Comparison of ENCODE assay signal across 20 mouse cellular contexts in genomic region chr16:4045524-4045923, GRCm38 (mm10). TPM values are rescaled to one million over a fixed set of nuclear protein-coding genes. Genes with fewer than 3 reads are reported as not detected.
A peak's percentile ranks its signal among the peaks of the same experiment; 100 is the strongest.
DNase-seq lines count a peak whose midpoint lies in the region; ATAC-seq and TF ChIP-seq lines count a peak whose summit lies in the region.
"Had no signal": no experiment of that assay in that cellular context is flagged by ENCODE, and none has a peak within 500 bp of the region (broad histone marks: within the 10 kb centered on the region; RNA-seq: fewer than 3 reads in every experiment).

No protein-coding gene starts in this region.

- DNase-seq in layer of hippocampus, adult 11-12 months (ENCODE audit: low spot score), result peak; percentile 14
- DNase-seq in layer of hippocampus, postnatal 25 days (ENCODE audit: extremely low spot score in 1 of 2, low spot score in 1 of 2), result no peak
- DNase-seq in 416B (ENCODE audit: low read depth) (peak; percentile 30), Patski (ENCODE audit: low read depth, low spot score) (no peak)
- no peak for DNase-seq in B cell, adult 2 months
- DNase-seq in ovary, postnatal 10 days (ENCODE audit: low spot score), result no peak
- DNase-seq: adrenal gland, postnatal 36 days; cerebellum, adult 8-10 months; gastrocnemius, postnatal 25 days; right cerebral cortex, postnatal 25 days; thymus, adult 18-20 months; thymus, postnatal 4 days had no signal

- peak; percentile 55 for TF ChIP-seq CTCF in intestine, postnatal 0 days (IDR thresholded peaks at IDR 0.05; ENCODE audit: low read depth)
- TF ChIP-seq CTCF in Patski (IDR thresholded peaks at IDR 0.05), result no peak

- H3K27me3 ChIP-seq in intestine, postnatal 0 days (replicated peaks; ENCODE audit: control insufficient read depth, insufficient read depth, low read length), result no peaks in the 10 kb centered on the region
- H3K27me3 ChIP-seq in intestine, embryonic 15.5 days (replicated peaks), result no peaks in the 10 kb centered on the region
- H3K27me3 ChIP-seq in Patski, result no peaks in the 10 kb centered on the region
- H3K27me3 ChIP-seq: limb, embryonic 13.5 days had no signal

- H3K27ac ChIP-seq in intestine, postnatal 0 days (ENCODE audit: low read depth, low read length), result no peak overlapping the region
- H3K27ac ChIP-seq in intestine, embryonic 15.5 days, result no peak overlapping the region
- H3K27ac ChIP-seq: limb, embryonic 13.5 days; liver, embryonic 14.5 days had no signal

- H3K4me3 ChIP-seq in intestine, postnatal 0 days (ENCODE audit: low read depth, low read length), result no peak overlapping the region
- no peak overlapping the region for H3K4me3 ChIP-seq in intestine, embryonic 15.5 days (replicated peaks)
- H3K4me3 ChIP-seq: limb, embryonic 13.5 days had no signal

- no peak for ATAC-seq in intestine, postnatal 0 days
- ATAC-seq in intestine, embryonic 15.5 days, result no peak
- ATAC-seq in Patski, result peak; percentile 72
- ATAC-seq: CD4-positive, CD25-positive, alpha-beta regulatory T cell, adult 4 months; inflammation-experienced regulatory T-cells, adult 6 months; midbrain, embryonic 16.5 days had no signal

- H3K36me3 ChIP-seq in intestine, postnatal 0 days (ENCODE audit: control insufficient read depth, insufficient read depth), result peaks cover 69% of the 10 kb centered on the region
- H3K36me3 ChIP-seq in intestine, embryonic 15.5 days, result peaks cover 23% of the 10 kb centered on the region

- H3K9me3 ChIP-seq in intestine, postnatal 0 days (ENCODE audit: control insufficient read depth), result no peaks in the 10 kb centered on the region
- no peaks in the 10 kb centered on the region for H3K9me3 ChIP-seq in intestine, embryonic 15.5 days
- H3K9me3 ChIP-seq: limb, embryonic 13.5 days had no signal

- CTCF ChIA-PET in Patski (lab: Charles Lee), result interaction anchor here (0.7 to 1.5 kb wide), 3 partner anchors 10 to 45 kb away, joined by 3 read pairs; no protein-coding TSS in a partner anchor

- POLR2A ChIA-PET in Patski (lab: Charles Lee), result interaction anchor here (1.0 kb wide), 1 partner anchor 42 kb away, joined by 3 read pairs; the partner anchor contains the start of gene Slx4

- no peak overlapping the region for H3K4me2 ChIP-seq in intestine, postnatal 0 days (replicated peaks; ENCODE audit: low read depth)
- no peak overlapping the region for H3K4me2 ChIP-seq in intestine, embryonic 15.5 days (replicated peaks)
- H3K4me2 ChIP-seq: limb, embryonic 13.5 days had no signal

- in situ Hi-C loops in Patski (cut with MboI; ENCODE audit: low pct_unique_long_range_greater_than_20kb), result no loop called here

- H3K9ac ChIP-seq in intestine, postnatal 0 days (ENCODE audit: low read depth, low read length), result no peak overlapping the region
- no peak overlapping the region for H3K9ac ChIP-seq in intestine, embryonic 15.5 days
- H3K9ac ChIP-seq: limb, embryonic 13.5 days; liver, embryonic 14.5 days had no signal

- WGBS in intestine, postnatal 0 days, result 88% methylated on average over 4 of the region's 4 CpGs
- WGBS in intestine, embryonic 15.5 days, result 86% methylated on average over 4 of the region's 4 CpGs

- no peaks in the 10 kb centered on the region for H3K4me1 ChIP-seq in intestine, postnatal 0 days (replicated peaks; ENCODE audit: control insufficient read depth, insufficient read depth, low read length)
- H3K4me1 ChIP-seq in intestine, embryonic 15.5 days (replicated peaks), result no peaks in the 10 kb centered on the region
- H3K4me1 ChIP-seq: limb, embryonic 13.5 days had no signal

RNA-seq across cellular contexts. Expression of gene Dnase1, which starts 8.8 kb away (rescaled TPM):
- polyA plus RNA-seq in intestine, postnatal 0 days (2015; fragmentation: Nextera tagmentation; extraction: Ambion mirVana), result 8.0 and 8.9 TPM in 2 replicates
- 2.7 and 2.9 TPM in 2 replicates for polyA plus RNA-seq in intestine, embryonic 15.5 days (2015; fragmentation: Nextera tagmentation; extraction: Ambion mirVana)
- total RNA-seq in layer of hippocampus, postnatal 25 days (2021), result not detected
- 6.7 TPM for polyA plus RNA-seq in Patski (2021)
- total RNA-seq: adrenal gland, postnatal 36 days; gastrocnemius, postnatal 25 days; layer of hippocampus, adult 8-10 months had no signal

RNA-seq across cellular contexts. Expression of gene Trap1, which starts 32.1 kb away (rescaled TPM):
- polyA plus RNA-seq in intestine, postnatal 0 days (2015; fragmentation: Nextera tagmentation; extraction: Ambion mirVana), result 33.9 and 35.3 TPM in 2 replicates
- polyA plus RNA-seq in intestine, embryonic 15.5 days (2015; fragmentation: Nextera tagmentation; extraction: Ambion mirVana), result 115 and 116 TPM in 2 replicates
- total RNA-seq in layer of hippocampus, postnatal 25 days (2021), result 10 to 100 TPM; 65.0 to 73.1 TPM
- polyA plus RNA-seq in Patski (2021), result 128 TPM

RNA-seq across cellular contexts. Expression of gene Slx4, which starts 42.0 kb away (rescaled TPM):
- polyA plus RNA-seq in intestine, postnatal 0 days (2015; fragmentation: Nextera tagmentation; extraction: Ambion mirVana), result 5.6 and 6.0 TPM in 2 replicates
- polyA plus RNA-seq in intestine, embryonic 15.5 days (2015; fragmentation: Nextera tagmentation; extraction: Ambion mirVana), result 12.5 and 15.1 TPM in 2 replicates
- 10 to 100 TPM; 44.1 to 45.4 TPM for total RNA-seq in layer of hippocampus, postnatal 25 days (2021)
- 26.4 TPM for polyA plus RNA-seq in Patski (2021)

Comparison
In these comparisons a context has a peak if more than half of its experiments do, and no peak if none do; other contexts are left out.
1. DNase-seq: peak in layer of hippocampus, adult 11-12 months (single experiment) and 416B (single experiment); none in layer of hippocampus, postnatal 25 days (0 of 2), Patski (single experiment), B cell, adult 2 months (0 of 2) and ovary, postnatal 10 days (single experiment).